Mouse (Mus musculus): Measurements from ENCODE around the gene Fbxo33. TPM values are rescaled to one million over a fixed set of nuclear protein-coding genes. Genes with fewer than 3 reads are reported as not detected.

Gene Fbxo33
- polyA plus RNA-seq, 1 experiment from 2014 or later: 8.1 TPM

- ATAC-seq (ENCODE audit: low FRiP score) (no peak), DNase-seq (ENCODE audit: low spot score) (no peak)
- Histone ChIP-seq H3K4me2 (replicated peaks; ENCODE audit: low read depth, low read length) (no peak overlapping the region), H3K4me3 (ENCODE audit: low read depth, low read length) (no peak overlapping the region), H3K36me3 (ENCODE audit: control insufficient read depth, insufficient read depth, low read length) (no peaks in the 10 kb centered on the region; the same call in 1 of the 2 replicates), H3K4me1 (replicated peaks; ENCODE audit: control insufficient read depth, insufficient read depth, low read length) (no peaks in the 10 kb centered on the region), H3K9me3 (ENCODE audit: control insufficient read depth, low read length) (no peaks in the 10 kb centered on the region), H3K27me3 (ENCODE audit: control insufficient read depth, insufficient read depth, low read length) (no peaks in the 10 kb centered on the region), H3K27ac (ENCODE audit: low read depth, low read length) (no peak overlapping the region), H3K9ac (ENCODE audit: low read depth, low read length) (no peak overlapping the region)
- 93% methylated on average over 3 of the region's 3 CpGs for WGBS
Observed at GRCm38 (mm10) chr12:59207000-59207390, 12.5 kb downstream of the Fbxo33 start.

- DNase-seq (ENCODE audit: low spot score) (no peak), ATAC-seq (ENCODE audit: low FRiP score) (no peak)
- H3K4me1 ChIP-seq (replicated peaks; ENCODE audit: control insufficient read depth, insufficient read depth, low read length): no peaks in the 10 kb centered on the region
- no peak overlapping the region for H3K27ac ChIP-seq (ENCODE audit: low read depth, low read length)
- H3K4me2 ChIP-seq (replicated peaks; ENCODE audit: low read depth, low read length): no peak overlapping the region
- 90% methylated on average over 4 of the region's 4 CpGs for WGBS
- H3K9ac ChIP-seq (ENCODE audit: low read depth, low read length): no peak overlapping the region
- no peaks in the 10 kb centered on the region for H3K9me3 ChIP-seq (ENCODE audit: control insufficient read depth, low read length)
- H3K27me3 ChIP-seq (ENCODE audit: control insufficient read depth, insufficient read depth, low read length): no peaks in the 10 kb centered on the region
- no peak overlapping the region for H3K4me3 ChIP-seq (ENCODE audit: low read depth, low read length)
- H3K36me3 ChIP-seq (ENCODE audit: control insufficient read depth, insufficient read depth, low read length): no peaks in the 10 kb centered on the region; the same call in 1 of the 2 replicates
Observed at GRCm38 (mm10) chr12:59206208-59206999, 13.1 kb downstream of the Fbxo33 start.

DNA sequence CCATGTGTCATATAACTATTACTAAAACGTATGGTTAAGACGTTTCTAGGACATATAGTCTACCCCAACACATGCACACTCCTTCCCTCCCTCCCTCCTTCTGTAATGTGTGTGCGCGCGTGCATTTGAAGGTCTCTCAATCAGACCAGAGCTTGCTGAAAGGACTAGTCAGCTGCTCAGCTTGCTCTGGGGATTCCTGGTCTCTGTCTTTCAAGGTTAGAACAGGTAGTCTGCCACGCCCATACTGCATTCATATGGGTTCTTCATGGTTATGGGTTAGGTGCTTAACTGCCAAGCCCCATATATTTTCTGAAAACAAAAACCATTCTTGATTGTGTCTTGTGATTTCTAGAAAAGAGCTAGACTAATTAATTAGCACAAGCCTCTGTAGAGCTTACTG lies 14.0 kb downstream of the Fbxo33 start:
- H3K4me3 ChIP-seq (ENCODE audit: low read depth, low read length): no peak overlapping the region
- H3K27ac ChIP-seq (ENCODE audit: low read depth, low read length): no peak overlapping the region
- H3K27me3 ChIP-seq (ENCODE audit: control insufficient read depth, insufficient read depth, low read length): no peaks in the 10 kb centered on the region
- H3K9me3 ChIP-seq (ENCODE audit: control insufficient read depth, low read length): no peaks in the 10 kb centered on the region
- H3K4me2 ChIP-seq (replicated peaks; ENCODE audit: low read depth, low read length): no peak overlapping the region
- no peaks in the 10 kb centered on the region; the same call in 1 of the 2 replicates for H3K36me3 ChIP-seq (ENCODE audit: control insufficient read depth, insufficient read depth, low read length)
- DNase-seq (ENCODE audit: low spot score) (no peak), ATAC-seq (ENCODE audit: low FRiP score) (no peak)
- no peaks in the 10 kb centered on the region for H3K4me1 ChIP-seq (replicated peaks; ENCODE audit: control insufficient read depth, insufficient read depth, low read length)
- no peak overlapping the region for H3K9ac ChIP-seq (ENCODE audit: low read depth, low read length)
- 94% methylated on average over 6 of the region's 6 CpGs for WGBS

DNA sequence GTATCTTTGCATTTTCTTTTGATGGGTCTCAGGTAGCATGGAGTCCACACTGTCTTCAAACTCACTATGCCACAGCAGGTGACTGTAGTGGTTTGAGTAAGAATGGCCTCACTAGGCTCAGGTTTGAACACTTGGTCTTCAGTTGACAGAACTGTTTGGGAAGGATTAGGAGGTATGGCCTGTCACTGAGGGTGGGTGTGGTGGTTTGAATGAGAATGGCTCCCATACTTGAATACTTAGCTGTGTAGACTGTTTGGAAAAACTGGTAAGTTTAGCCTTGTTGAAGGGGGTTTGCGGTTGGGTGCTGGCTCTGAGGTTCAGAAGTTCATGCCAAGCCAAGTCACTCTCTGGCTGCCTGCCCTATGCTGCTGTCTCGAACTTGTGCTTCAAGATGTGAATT lies 20.2 kb downstream of the Fbxo33 start:
- no peaks in the 10 kb centered on the region for H3K4me1 ChIP-seq (replicated peaks; ENCODE audit: control insufficient read depth, insufficient read depth, low read length)
- DNase-seq (ENCODE audit: low spot score): no peak

GRCm38 (mm10) chr12:59198750-59199149 lies 20.8 kb downstream of the Fbxo33 start:
- Histone ChIP-seq H3K9ac (ENCODE audit: low read depth, low read length) (no peak overlapping the region), H3K4me2 (replicated peaks; ENCODE audit: low read depth, low read length) (no peak overlapping the region), H3K4me1 (replicated peaks; ENCODE audit: control insufficient read depth, insufficient read depth, low read length) (no peaks in the 10 kb centered on the region), H3K27ac (ENCODE audit: low read depth, low read length) (no peak overlapping the region), H3K9me3 (ENCODE audit: control insufficient read depth, low read length) (no peaks in the 10 kb centered on the region), H3K27me3 (ENCODE audit: control insufficient read depth, insufficient read depth, low read length) (no peaks in the 10 kb centered on the region), H3K36me3 (ENCODE audit: control insufficient read depth, insufficient read depth, low read length) (no peaks in the 10 kb centered on the region; the same call in 1 of the 2 replicates), H3K4me3 (ENCODE audit: low read depth, low read length) (no peak overlapping the region)
- no peak for DNase-seq (ENCODE audit: low spot score)
- no peak for ATAC-seq (ENCODE audit: low FRiP score)
- 87% methylated on average over 4 of the region's 4 CpGs for WGBS

More for the DNA sequence above, 20.2 kb downstream of the Fbxo33 start:
- Histone ChIP-seq H3K4me2 (replicated peaks; ENCODE audit: low read depth, low read length) (no peak overlapping the region), H3K4me3 (ENCODE audit: low read depth, low read length) (no peak overlapping the region), H3K27ac (ENCODE audit: low read depth, low read length) (no peak overlapping the region), H3K9ac (ENCODE audit: low read depth, low read length) (no peak overlapping the region), H3K36me3 (ENCODE audit: control insufficient read depth, insufficient read depth, low read length) (no peaks in the 10 kb centered on the region; the same call in 1 of the 2 replicates), H3K27me3 (ENCODE audit: control insufficient read depth, insufficient read depth, low read length) (no peaks in the 10 kb centered on the region), H3K9me3 (ENCODE audit: control insufficient read depth, low read length) (no peaks in the 10 kb centered on the region)
- no peak for ATAC-seq (ENCODE audit: low FRiP score)
- 89% methylated on average over 2 of the region's 2 CpGs for whole genome bisulfite sequencing

- no peaks in the 10 kb centered on the region for H3K27me3 ChIP-seq (ENCODE audit: control insufficient read depth, insufficient read depth, low read length)
- H3K4me3 ChIP-seq (ENCODE audit: low read depth, low read length): no peak overlapping the region
- no peak for DNase-seq (ENCODE audit: low spot score)
- no peak overlapping the region for H3K27ac ChIP-seq (ENCODE audit: low read depth, low read length)
- H3K36me3 ChIP-seq (ENCODE audit: control insufficient read depth, insufficient read depth, low read length): no peaks in the 10 kb centered on the region
- H3K9ac ChIP-seq (ENCODE audit: low read depth, low read length): no peak overlapping the region
- ATAC-seq (ENCODE audit: low FRiP score): no peak
- no peaks in the 10 kb centered on the region for H3K4me1 ChIP-seq (replicated peaks; ENCODE audit: control insufficient read depth, insufficient read depth, low read length)
- 87% methylated on average over 4 of the region's 4 CpGs for WGBS
- no peaks in the 10 kb centered on the region for H3K9me3 ChIP-seq (ENCODE audit: control insufficient read depth, low read length)
- H3K4me2 ChIP-seq (replicated peaks; ENCODE audit: low read depth, low read length): no peak overlapping the region
Observed at GRCm38 (mm10) chr12:59195941-59196340, 23.6 kb downstream of the Fbxo33 start.

DNA sequence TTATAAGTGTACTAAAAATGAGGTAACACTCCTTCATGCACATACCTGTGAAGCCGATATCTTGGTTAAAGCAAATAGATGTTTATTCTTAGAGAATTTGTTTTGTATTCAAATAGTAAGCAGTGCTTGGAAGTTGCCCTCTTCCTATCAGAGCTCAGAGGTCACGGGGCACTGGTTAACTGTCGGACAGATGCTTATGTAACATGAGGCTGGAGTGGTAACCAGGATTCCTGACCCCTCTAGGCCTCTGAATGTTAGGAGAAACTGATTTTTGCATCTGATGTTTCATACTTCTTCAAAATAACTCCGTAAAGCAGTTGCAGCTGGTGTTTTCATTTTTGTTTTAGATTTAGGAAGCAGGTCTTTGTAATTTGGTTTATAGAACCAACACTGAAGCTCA lies 24.5 kb downstream of the Fbxo33 start:
- WGBS: 87% methylated on average over 4 of the region's 4 CpGs
- Histone ChIP-seq H3K4me1 (replicated peaks; ENCODE audit: control insufficient read depth, insufficient read depth, low read length) (no peaks in the 10 kb centered on the region), H3K36me3 (ENCODE audit: control insufficient read depth, insufficient read depth, low read length) (no peaks in the 10 kb centered on the region), H3K4me3 (ENCODE audit: low read depth, low read length) (no peak overlapping the region), H3K9ac (ENCODE audit: low read depth, low read length) (no peak overlapping the region), H3K27me3 (ENCODE audit: control insufficient read depth, insufficient read depth, low read length) (no peaks in the 10 kb centered on the region), H3K27ac (ENCODE audit: low read depth, low read length) (no peak overlapping the region), H3K4me2 (replicated peaks; ENCODE audit: low read depth, low read length) (no peak overlapping the region), H3K9me3 (ENCODE audit: control insufficient read depth, low read length) (no peaks in the 10 kb centered on the region)
- DNase-seq (ENCODE audit: low spot score) (no peak), ATAC-seq (ENCODE audit: low FRiP score) (no peak)

DNA sequence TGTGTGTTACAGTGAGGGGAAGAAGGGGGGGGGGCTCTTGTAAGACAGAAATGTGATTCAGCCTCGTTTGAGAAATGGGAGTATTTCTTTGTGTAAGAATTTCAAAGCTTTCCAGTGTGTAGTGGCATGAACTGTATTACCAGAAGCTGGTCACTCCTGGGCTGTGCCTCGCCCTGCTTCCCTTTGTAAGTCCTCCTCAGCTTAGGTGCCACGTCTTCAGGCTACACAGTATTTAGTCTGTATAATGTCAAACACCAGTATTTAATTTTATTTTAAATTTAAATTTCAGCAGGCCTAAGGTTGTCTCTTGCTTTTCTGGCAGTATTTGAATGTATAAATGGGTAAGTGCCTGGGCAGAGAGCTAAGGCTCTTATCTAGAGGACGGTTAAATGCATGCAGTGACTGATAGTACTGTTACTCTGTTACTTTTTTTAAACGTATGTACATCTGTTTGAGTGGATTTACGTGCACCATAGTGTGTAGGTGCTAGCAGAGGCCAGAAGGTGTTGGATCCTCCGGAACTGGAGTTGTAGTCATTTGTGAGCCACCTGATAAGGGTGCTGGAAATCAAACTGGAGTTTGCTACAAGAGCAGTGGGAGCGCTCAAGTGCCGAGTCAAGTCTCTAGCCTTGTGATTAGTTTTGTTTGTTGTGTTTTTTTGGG lies 25.1 kb downstream of the Fbxo33 start:
- Histone ChIP-seq H3K27ac (ENCODE audit: low read depth, low read length) (no peak overlapping the region), H3K9ac (ENCODE audit: low read depth, low read length) (no peak overlapping the region), H3K4me1 (replicated peaks; ENCODE audit: control insufficient read depth, insufficient read depth, low read length) (no peaks in the 10 kb centered on the region), H3K27me3 (ENCODE audit: control insufficient read depth, insufficient read depth, low read length) (no peaks in the 10 kb centered on the region), H3K4me2 (replicated peaks; ENCODE audit: low read depth, low read length) (no peak overlapping the region), H3K4me3 (ENCODE audit: low read depth, low read length) (no peak overlapping the region), H3K36me3 (ENCODE audit: control insufficient read depth, insufficient read depth, low read length) (no peaks in the 10 kb centered on the region), H3K9me3 (ENCODE audit: control insufficient read depth, low read length) (no peaks in the 10 kb centered on the region)
- ATAC-seq (ENCODE audit: low FRiP score): no peak
- DNase-seq (ENCODE audit: low spot score): no peak
- 87% methylated on average over 9 of the region's 9 CpGs for WGBS

DNA sequence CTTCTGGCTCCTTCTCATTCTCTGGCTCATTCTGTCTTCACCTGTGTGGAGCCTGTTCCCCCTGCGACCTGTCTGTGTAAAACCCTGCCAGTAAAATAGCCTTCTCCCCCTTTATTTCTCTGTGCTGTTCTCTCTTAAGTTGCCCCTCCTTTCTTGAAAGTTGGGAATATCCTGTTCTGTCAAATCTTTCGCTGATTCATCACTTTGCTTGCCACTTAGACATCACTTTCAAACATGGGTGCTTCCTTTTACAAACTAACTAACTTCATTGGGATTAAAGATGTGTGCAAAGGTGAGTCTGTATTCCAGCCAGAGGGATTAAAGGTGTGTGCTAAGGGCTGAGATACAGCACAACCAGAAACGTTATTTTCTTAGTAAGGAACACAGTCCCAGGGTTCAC lies 25.9 kb downstream of the Fbxo33 start:
- 89% methylated on average over 3 of the region's 3 CpGs for WGBS
- DNase-seq (ENCODE audit: low spot score): no peak
- Histone ChIP-seq H3K9ac (ENCODE audit: low read depth, low read length) (no peak overlapping the region), H3K27me3 (ENCODE audit: control insufficient read depth, insufficient read depth, low read length) (no peaks in the 10 kb centered on the region), H3K27ac (ENCODE audit: low read depth, low read length) (no peak overlapping the region), H3K4me2 (replicated peaks; ENCODE audit: low read depth, low read length) (no peak overlapping the region), H3K36me3 (ENCODE audit: control insufficient read depth, insufficient read depth, low read length) (no peaks in the 10 kb centered on the region), H3K4me1 (replicated peaks; ENCODE audit: control insufficient read depth, insufficient read depth, low read length) (no peaks in the 10 kb centered on the region), H3K4me3 (ENCODE audit: low read depth, low read length) (no peak overlapping the region), H3K9me3 (ENCODE audit: control insufficient read depth, low read length) (no peaks in the 10 kb centered on the region)
- ATAC-seq (ENCODE audit: low FRiP score): no peak
